Mouse (Mus musculus): Measurements from ENCODE around the gene Gm42906. TPM values are rescaled to one million over a fixed set of nuclear protein-coding genes. Genes with fewer than 3 reads are reported as not detected.

Gene Gm42906
- polyA plus RNA-seq, 1 experiment from 2014 or later = not detected

GRCm38 (mm10) chr5:151266896-151267634 lies 160.9 kb downstream of the Gm42906 start:
- ATAC-seq = no peak
- WGBS = 80% methylated on average over 14 of the region's 14 CpGs
- no peak overlapping the region; the same call in 1 of the 2 replicates for H3K27ac ChIP-seq (ENCODE audit: low read length)

DNA sequence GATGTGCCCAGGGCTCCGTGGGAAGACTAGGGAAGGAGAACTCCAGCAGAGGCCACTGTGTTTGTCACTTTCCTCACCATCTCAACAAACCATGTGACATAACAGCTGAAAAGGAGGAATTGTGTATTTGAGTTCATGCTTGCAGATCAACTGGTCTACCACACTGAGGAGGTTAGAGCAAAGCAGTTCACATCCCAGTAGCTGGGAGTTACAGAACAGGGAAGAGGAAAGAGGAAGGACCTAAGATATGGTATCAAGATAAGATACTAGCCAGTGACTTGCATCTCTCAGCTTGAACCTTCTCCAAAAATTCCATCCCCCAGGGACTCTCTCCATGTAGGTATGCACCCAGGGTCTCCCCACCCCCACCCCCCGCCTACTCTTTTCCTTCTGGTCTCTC lies 166.4 kb downstream of the Gm42906 start:
- Histone ChIP-seq H3K4me2 (ENCODE audit: low read length) (no peak overlapping the region), H3K4me3 (ENCODE audit: low read depth, low read length) (no peak overlapping the region), H3K27me3 (ENCODE audit: control insufficient read depth, insufficient read depth, low read depth, low read length) (no peaks in the 10 kb centered on the region), H3K4me1 (ENCODE audit: control insufficient read depth, insufficient read depth, low read length) (no peaks in the 10 kb centered on the region), H3K36me3 (ENCODE audit: control insufficient read depth, insufficient read depth, low read length) (no peaks in the 10 kb centered on the region), H3K9ac (ENCODE audit: low read depth, low read length) (no peak overlapping the region), H3K27ac (ENCODE audit: low read length) (no peak overlapping the region), H3K9me3 (replicated peaks; ENCODE audit: control insufficient read depth, low read length, poor library complexity, severe bottlenecking) (no peaks in the 10 kb centered on the region)
- WGBS = 80% methylated on average over 2 of the region's 2 CpGs
- no peak for ATAC-seq

More at GRCm38 (mm10) chr5:151266896-151267634, 160.9 kb downstream of the Gm42906 start:
- no peaks in the 10 kb centered on the region for H3K9me3 ChIP-seq (replicated peaks; ENCODE audit: control insufficient read depth, low read length, poor library complexity, severe bottlenecking)
- no peaks in the 10 kb centered on the region for H3K27me3 ChIP-seq (ENCODE audit: control insufficient read depth, insufficient read depth, low read depth, low read length)
- no peaks in the 10 kb centered on the region for H3K4me1 ChIP-seq (ENCODE audit: control insufficient read depth, insufficient read depth, low read length)
- no peak overlapping the region for H3K4me2 ChIP-seq (ENCODE audit: low read length)
- no peak overlapping the region for H3K9ac ChIP-seq (ENCODE audit: low read depth, low read length)
- H3K4me3 ChIP-seq (ENCODE audit: low read depth, low read length) = no peak overlapping the region
- no peaks in the 10 kb centered on the region for H3K36me3 ChIP-seq (ENCODE audit: control insufficient read depth, insufficient read depth, low read length)

- no peak overlapping the region for H3K27ac ChIP-seq (ENCODE audit: low read length)
- H3K4me2 ChIP-seq (ENCODE audit: low read length) = peak overlapping the region; percentile 4; the same call in 1 of the 2 replicates
- ATAC-seq = no peak; the same call in 1 of the 2 replicates
- no peaks in the 10 kb centered on the region for H3K4me1 ChIP-seq (ENCODE audit: control insufficient read depth, insufficient read depth, low read length)
- no peaks in the 10 kb centered on the region for H3K9me3 ChIP-seq (replicated peaks; ENCODE audit: control insufficient read depth, low read length, poor library complexity, severe bottlenecking)
- WGBS = 54% methylated on average over 8 of the region's 8 CpGs
- no peaks in the 10 kb centered on the region for H3K36me3 ChIP-seq (ENCODE audit: control insufficient read depth, insufficient read depth, low read length)
- no peak overlapping the region for H3K9ac ChIP-seq (ENCODE audit: low read depth, low read length)
- no peaks in the 10 kb centered on the region for H3K27me3 ChIP-seq (ENCODE audit: control insufficient read depth, insufficient read depth, low read depth, low read length)
- no peak overlapping the region for H3K4me3 ChIP-seq (ENCODE audit: low read depth, low read length)
Observed at GRCm38 (mm10) chr5:151252213-151252612, 175.8 kb downstream of the Gm42906 start.

GRCm38 (mm10) chr5:151251656-151252055 lies 176.3 kb downstream of the Gm42906 start:
- ATAC-seq = no peak
- Histone ChIP-seq H3K9me3 (replicated peaks; ENCODE audit: control insufficient read depth, low read length, poor library complexity, severe bottlenecking) (no peaks in the 10 kb centered on the region), H3K27ac (ENCODE audit: low read length) (no peak overlapping the region), H3K4me3 (ENCODE audit: low read depth, low read length) (no peak overlapping the region), H3K36me3 (ENCODE audit: control insufficient read depth, insufficient read depth, low read length) (no peaks in the 10 kb centered on the region), H3K4me2 (ENCODE audit: low read length) (no peak overlapping the region), H3K4me1 (ENCODE audit: control insufficient read depth, insufficient read depth, low read length) (no peaks in the 10 kb centered on the region), H3K27me3 (ENCODE audit: control insufficient read depth, insufficient read depth, low read depth, low read length) (no peaks in the 10 kb centered on the region), H3K9ac (ENCODE audit: low read depth, low read length) (no peak overlapping the region)
- 95% methylated on average over 8 of the region's 8 CpGs for WGBS

- no peak for ATAC-seq
- Histone ChIP-seq H3K4me3 (ENCODE audit: low read depth, low read length) (no peak overlapping the region), H3K4me2 (ENCODE audit: low read length) (no peak overlapping the region), H3K9ac (ENCODE audit: low read depth, low read length) (no peak overlapping the region), H3K36me3 (ENCODE audit: control insufficient read depth, insufficient read depth, low read length) (no peaks in the 10 kb centered on the region), H3K4me1 (ENCODE audit: control insufficient read depth, insufficient read depth, low read length) (no peaks in the 10 kb centered on the region), H3K27me3 (ENCODE audit: control insufficient read depth, insufficient read depth, low read depth, low read length) (no peaks in the 10 kb centered on the region), H3K27ac (ENCODE audit: low read length) (no peak overlapping the region), H3K9me3 (replicated peaks; ENCODE audit: control insufficient read depth, low read length, poor library complexity, severe bottlenecking) (no peaks in the 10 kb centered on the region)
- WGBS = 72% methylated on average over 10 of the region's 10 CpGs
Observed at GRCm38 (mm10) chr5:151248671-151249620, 179.0 kb downstream of the Gm42906 start.

DNA sequence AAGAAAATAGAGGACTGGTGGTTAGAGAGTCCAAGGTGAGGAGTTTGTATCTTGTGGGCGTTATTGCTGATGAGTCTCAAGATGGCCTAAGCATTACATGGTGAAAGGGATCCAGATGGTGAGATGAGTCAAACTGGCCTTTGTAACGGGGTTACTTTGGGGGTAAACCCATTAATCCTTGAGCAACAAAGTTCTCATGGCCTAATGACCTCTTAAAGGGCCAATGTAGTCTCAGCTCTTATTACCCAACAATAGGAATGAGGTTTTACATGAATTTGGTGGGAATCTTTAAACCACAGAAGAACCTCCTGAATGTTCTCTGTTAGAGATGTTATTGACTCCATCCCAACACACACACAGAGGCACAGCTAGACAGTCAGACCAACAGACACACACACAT lies 179.9 kb downstream of the Gm42906 start:
- 79% methylated on average over 2 of the region's 2 CpGs for WGBS
- Histone ChIP-seq H3K27ac (ENCODE audit: low read length) (peak overlapping the region; percentile 43; the same call in 1 of the 2 replicates), H3K9ac (ENCODE audit: low read depth, low read length) (no peak overlapping the region), H3K27me3 (ENCODE audit: control insufficient read depth, insufficient read depth, low read depth, low read length) (no peaks in the 10 kb centered on the region), H3K4me2 (ENCODE audit: low read length) (no peak overlapping the region), H3K4me1 (ENCODE audit: control insufficient read depth, insufficient read depth, low read length) (no peaks in the 10 kb centered on the region), H3K36me3 (ENCODE audit: control insufficient read depth, insufficient read depth, low read length) (no peaks in the 10 kb centered on the region), H3K4me3 (ENCODE audit: low read depth, low read length) (no peak overlapping the region), H3K9me3 (replicated peaks; ENCODE audit: control insufficient read depth, low read length, poor library complexity, severe bottlenecking) (no peaks in the 10 kb centered on the region)
- ATAC-seq = no peak

DNA sequence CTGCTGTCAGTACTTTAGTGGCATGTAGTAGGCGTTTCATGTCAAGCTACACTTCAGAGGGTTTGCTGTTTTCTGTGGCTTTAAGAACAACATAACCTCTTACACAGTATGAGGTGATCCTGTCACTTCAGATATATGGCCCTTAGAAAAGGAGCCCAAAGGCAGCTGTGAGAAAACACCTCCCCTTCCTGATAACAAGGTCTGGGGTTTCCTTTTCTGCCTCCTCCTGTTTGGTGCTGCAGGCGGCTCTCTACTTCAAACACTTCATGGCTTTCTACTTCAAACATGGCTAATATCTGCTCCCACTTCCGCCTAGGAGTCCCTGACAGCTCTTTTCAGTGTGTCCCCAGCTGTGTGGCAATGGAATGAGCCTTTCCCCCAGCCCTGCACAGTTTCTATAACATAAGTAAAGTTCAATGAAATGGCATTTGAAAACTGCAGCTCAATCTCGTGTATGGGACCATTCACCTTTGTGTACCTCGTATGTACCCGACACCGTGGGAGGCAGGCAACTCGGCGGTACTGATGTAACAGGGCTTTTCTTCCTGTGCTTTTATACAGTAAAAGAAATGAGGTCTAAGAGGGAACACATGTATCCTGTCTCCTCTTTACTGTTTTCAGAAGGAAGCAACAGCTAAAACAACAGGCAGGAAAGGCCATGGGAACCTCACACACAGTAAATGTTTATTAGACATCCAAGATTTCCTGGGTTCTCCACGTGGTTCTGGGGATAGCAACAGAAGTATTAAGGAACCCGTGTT lies 180.7 kb downstream of the Gm42906 start:
- ATAC-seq = peak; percentile 76
- 64% methylated on average over 11 of the region's 11 CpGs for WGBS
- no peaks in the 10 kb centered on the region for H3K36me3 ChIP-seq (ENCODE audit: control insufficient read depth, insufficient read depth, low read length)

DNA sequence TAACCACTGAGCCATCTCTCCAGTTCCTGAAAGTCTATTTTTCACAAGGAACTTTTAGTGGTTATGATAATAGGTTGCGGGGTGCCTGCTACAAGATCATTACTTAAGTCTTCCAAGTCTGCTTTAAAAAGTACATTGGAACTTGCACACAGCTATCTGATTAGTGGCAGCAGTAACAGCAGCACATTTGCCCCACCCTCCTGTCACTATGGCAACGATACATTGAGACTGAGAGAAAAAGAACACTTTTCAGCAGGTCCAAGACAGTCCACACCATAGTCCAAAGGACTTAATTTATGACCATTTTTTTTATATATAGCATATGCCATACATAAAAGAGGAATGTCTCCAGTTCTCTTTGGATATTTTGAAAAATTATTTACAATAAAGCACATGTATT lies 181.7 kb downstream of the Gm42906 start:
- Histone ChIP-seq H3K27me3 (ENCODE audit: control insufficient read depth, insufficient read depth, low read depth, low read length) (no peaks in the 10 kb centered on the region), H3K27ac (ENCODE audit: low read length) (no peak overlapping the region), H3K4me2 (ENCODE audit: low read length) (no peak overlapping the region), H3K36me3 (ENCODE audit: control insufficient read depth, insufficient read depth, low read length) (no peaks in the 10 kb centered on the region), H3K9ac (ENCODE audit: low read depth, low read length) (no peak overlapping the region), H3K4me1 (ENCODE audit: control insufficient read depth, insufficient read depth, low read length) (no peaks in the 10 kb centered on the region), H3K4me3 (ENCODE audit: low read depth, low read length) (no peak overlapping the region), H3K9me3 (replicated peaks; ENCODE audit: control insufficient read depth, low read length, poor library complexity, severe bottlenecking) (no peaks in the 10 kb centered on the region)
- no peak for ATAC-seq
- 89% methylated on average over 2 of the region's 2 CpGs for whole genome bisulfite sequencing

More for the DNA sequence above, 180.7 kb downstream of the Gm42906 start:
- Histone ChIP-seq H3K9ac (ENCODE audit: low read depth, low read length) (no peak overlapping the region), H3K9me3 (replicated peaks; ENCODE audit: control insufficient read depth, low read length, poor library complexity, severe bottlenecking) (no peaks in the 10 kb centered on the region), H3K4me1 (ENCODE audit: control insufficient read depth, insufficient read depth, low read length) (no peaks in the 10 kb centered on the region), H3K27ac (ENCODE audit: low read length) (peak overlapping the region; percentile 43; the same call in 1 of the 2 replicates), H3K4me2 (ENCODE audit: low read length) (no peak overlapping the region), H3K4me3 (ENCODE audit: low read depth, low read length) (no peak overlapping the region), H3K27me3 (ENCODE audit: control insufficient read depth, insufficient read depth, low read depth, low read length) (no peaks in the 10 kb centered on the region)

Data from midbrain, embryonic 16.5 days (tissue).